Mouse (Mus musculus) spleen, adult 2 months (tissue): ENCODE measurements around the gene Stab1.

Experiments
- CTCF ChIP-seq: fragments of 200-500 bp; IDR thresholded peaks from 2 replicates; pipeline ENCODE4 v1.5.1; 2011; ENCODE audit warnings: mild to moderate bottlenecking, inconsistent platforms; ENCODE audit not compliant: insufficient read depth, insufficient read length, insufficient replicate concordance; ENCODE audit errors: extremely low read depth
- POLR2A ChIP-seq: fragments of 200-500 bp; IDR thresholded peaks from 2 replicates; pipeline ENCODE4 v1.6.1; 2011; ENCODE audit warnings: low read depth, low read length, inconsistent platforms

DNA sequence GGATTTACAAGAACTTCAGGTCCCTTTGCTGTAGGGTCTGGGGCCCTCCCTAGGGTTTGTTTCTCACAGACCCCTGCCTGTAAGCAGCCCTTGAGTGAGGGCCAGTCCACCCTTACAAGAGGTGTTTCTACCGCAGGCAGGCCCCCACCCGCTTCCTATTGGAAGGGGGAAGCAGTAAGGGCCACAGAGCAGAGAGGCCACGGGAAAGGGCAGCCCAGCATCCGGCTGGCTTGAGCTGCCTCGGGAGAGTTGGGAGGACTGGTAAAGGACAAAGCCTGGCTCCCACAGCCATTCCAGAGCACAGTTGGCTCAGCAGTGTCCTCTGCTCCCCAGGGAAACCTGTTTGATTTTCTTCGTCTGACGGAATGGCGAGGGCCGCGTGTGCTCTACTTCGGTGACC, 30.6 kb downstream of the Stab1 start:
- TF ChIP-seq POLR2A (no peak), CTCF (no peak)
